Mouse (Mus musculus) olfactory bulb, adult 2 months (tissue): ENCODE measurements at regions not wholly inside any gene's neighbourhood (a gene's known extent, or its start where the extent isn't known, plus 50 kb on each side); places are given as distances from the start of the nearest gene placed in this dataset.

Experiments
- CTCF ChIP-seq: fragments of 200-500 bp; IDR thresholded peaks from 2 replicates; pipeline ENCODE4 v1.5.1; 2012; ENCODE audit warnings: low read depth, mild to moderate bottlenecking, low read length, moderate library complexity; ENCODE audit not compliant: insufficient read depth
- POLR2A ChIP-seq: fragments of 200-500 bp; IDR thresholded peaks from 2 replicates; pipeline ENCODE4 v1.6.1; 2012; ENCODE audit warnings: mild to moderate bottlenecking, low read depth, low read length, moderate library complexity; ENCODE audit not compliant: insufficient read depth

DNA sequence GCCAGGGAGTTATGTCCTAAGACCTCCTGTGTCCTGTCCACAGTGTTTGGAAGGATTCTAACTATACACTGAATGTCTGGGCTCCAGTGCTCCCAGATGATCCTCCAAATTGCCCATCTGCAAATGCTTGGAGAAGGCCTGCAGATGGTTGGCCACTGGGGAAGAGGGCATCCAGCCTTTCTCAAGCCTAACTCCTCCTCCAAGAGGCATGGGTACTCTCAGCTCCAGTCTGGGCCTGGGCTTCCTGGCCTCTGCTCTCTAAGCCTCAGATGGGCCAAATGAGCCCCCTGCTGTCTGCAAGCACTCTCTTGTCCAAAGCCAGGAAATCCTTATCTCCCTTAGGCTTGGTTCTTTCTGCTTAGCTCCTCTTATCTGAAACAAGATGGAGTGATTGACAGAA, 290.8 kb downstream of the Dysf start:
- no peak for TF ChIP-seq CTCF
- TF ChIP-seq POLR2A: no peak
